Mouse (Mus musculus) brown adipose tissue, adult 24 weeks (tissue): ENCODE data around the gene Srsf2. TPM values are rescaled to one million over a fixed set of nuclear protein-coding genes. Genes with fewer than 3 reads are reported as not detected.

Experiments
- polyA plus RNA-seq: library from polyadenylated mRNA; stranded (reverse); fragments of >200 nt; gene quantifications from 2 replicates; pipeline ENCODE4 v1.2.4, GENCODE M21; 2012; ENCODE audit not compliant: missing spikeins, insufficient read depth, insufficient read length

Gene Srsf2
- polyA plus RNA-seq, 1 experiment, result 98.3 TPM

Other genes starting within 250 kb of the Srsf2 start
- 4.4 and 8.2 TPM in 2 replicates for gene Rhbdf2, start 226.1 kb downstream of the Srsf2 start, polyA plus RNA-seq
- 1.5 TPM in 1 of 2 replicates, not detected in the other for gene Prcd, start 199.6 kb downstream of the Srsf2 start, polyA plus RNA-seq
- 13.4 and 18.7 TPM in 2 replicates for gene Cygb, start 198.8 kb downstream of the Srsf2 start, polyA plus RNA-seq
- not detected in 2 replicates for gene St6galnac1, start 77.6 kb downstream of the Srsf2 start, polyA plus RNA-seq
- 6.6 and 6.9 TPM in 2 replicates for gene Mxra7, start 25.0 kb downstream of the Srsf2 start, polyA plus RNA-seq
- 70.4 and 80.7 TPM in 2 replicates for gene Mettl23, start 9.8 kb downstream of the Srsf2 start, polyA plus RNA-seq
- gene Jmjd6, start 9.6 kb downstream of the Srsf2 start, polyA plus RNA-seq, result 20.9 and 33.7 TPM in 2 replicates
- gene Mfsd11, start 654 bp downstream of the Srsf2 start, polyA plus RNA-seq, result 21.0 and 27.5 TPM in 2 replicates
- not detected in 2 replicates for gene Mgat5b, start 65.8 kb upstream of the Srsf2 start, polyA plus RNA-seq